Mouse (Mus musculus): ENCODE data around the gene Reps2. TPM values are rescaled to one million over a fixed set of nuclear protein-coding genes. Genes with fewer than 3 reads are reported as not detected.

Gene Reps2
- polyA plus RNA-seq, 1 experiment from 2014 or later: 0.36 TPM

- Histone ChIP-seq H3K27ac (ENCODE audit: low read depth, low read length) (no peak overlapping the region), H3K9ac (ENCODE audit: low read depth, low read length) (no peak overlapping the region), H3K36me3 (ENCODE audit: control insufficient read depth, insufficient read depth, low read length) (no peaks in the 10 kb centered on the region), H3K4me2 (no peak overlapping the region), H3K4me1 (ENCODE audit: control insufficient read depth, insufficient read depth, low read length) (no peaks in the 10 kb centered on the region), H3K27me3 (ENCODE audit: control insufficient read depth, insufficient read depth, low read length) (no peaks in the 10 kb centered on the region; the same call in 1 of the 2 replicates), H3K4me3 (ENCODE audit: low read depth, low read length) (no peak overlapping the region), H3K9me3 (replicated peaks; ENCODE audit: control insufficient read depth, low read length) (no peaks in the 10 kb centered on the region)
- ATAC-seq (replicated peaks; ENCODE audit: insufficient number of reproducible peaks, low FRiP score, low TSS enrichment): no peak
- WGBS (ENCODE audit: insufficient replicate concordance): 83% methylated on average over 1 of the region's 1 CpGs
These were observed 262.7 kb downstream of the Reps2 start for GRCm38 (mm10) chrX:162380730-162381129.

DNA sequence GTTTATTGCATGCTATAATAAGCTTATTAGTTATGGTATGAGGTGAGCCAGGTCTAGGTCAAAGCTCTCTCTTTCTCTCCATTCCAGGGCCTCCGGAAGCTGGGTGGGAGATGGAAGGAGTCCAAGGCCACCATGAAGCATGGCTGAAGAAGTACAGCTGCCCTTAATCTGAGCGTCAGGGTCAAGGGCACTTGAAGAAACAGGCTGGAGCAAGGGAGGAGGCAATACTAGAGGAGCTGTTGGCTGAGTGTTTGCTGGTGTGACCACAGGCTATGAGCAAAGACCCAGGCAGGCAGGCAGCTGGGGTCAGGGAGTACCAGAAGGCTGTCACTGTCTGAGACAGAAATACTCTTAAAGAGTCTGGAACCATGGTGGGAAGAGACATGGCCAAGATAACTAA is 280.2 kb downstream of the Reps2 start:
- WGBS (ENCODE audit: insufficient replicate concordance): 52% methylated on average over 2 of the region's 2 CpGs
- H3K27me3 ChIP-seq (ENCODE audit: control insufficient read depth, insufficient read depth, low read length): no peaks in the 10 kb centered on the region; the same call in none of the 2 replicates
- no peak for ATAC-seq (replicated peaks; ENCODE audit: insufficient number of reproducible peaks, low FRiP score, low TSS enrichment)
- no peaks in the 10 kb centered on the region for H3K4me1 ChIP-seq (ENCODE audit: control insufficient read depth, insufficient read depth, low read length)
- no peak overlapping the region for H3K4me3 ChIP-seq (ENCODE audit: low read depth, low read length)
- no peaks in the 10 kb centered on the region for H3K9me3 ChIP-seq (replicated peaks; ENCODE audit: control insufficient read depth, low read length)
- H3K27ac ChIP-seq (ENCODE audit: low read depth, low read length): no peak overlapping the region
- no peaks in the 10 kb centered on the region for H3K36me3 ChIP-seq (ENCODE audit: control insufficient read depth, insufficient read depth, low read length)
- no peak overlapping the region for H3K9ac ChIP-seq (ENCODE audit: low read depth, low read length)
- H3K4me2 ChIP-seq: no peak overlapping the region

Other genes starting within 250 kb of the Reps2 start
- 441 and 477 TPM in 2 replicates for gene Rbbp7, start 116.8 kb upstream of the Reps2 start, polyA plus RNA-seq (2014; fragmentation: Nextera tagmentation; extraction: Ambion mirVana)
- 11.8 and 12.7 TPM in 2 replicates for gene Txlng, start 185.8 kb upstream of the Reps2 start, polyA plus RNA-seq (2014; fragmentation: Nextera tagmentation; extraction: Ambion mirVana)
- 30.9 and 33.0 TPM in 2 replicates for gene Syap1, start 244.8 kb upstream of the Reps2 start, polyA plus RNA-seq (2014; fragmentation: Nextera tagmentation; extraction: Ambion mirVana)

All from heart, embryonic 11.5 days (tissue).